Mouse (Mus musculus) ovary, adult 18-20 months (tissue): ENCODE data around the gene Ptgfrn.

Source experiments
- DNase-seq: peaks from one replicate; pipeline ENCODE4 v3.0.0; 2022; ENCODE audit warnings: low spot score, mixed read lengths

Ptgfrn gene

GRCm38 (mm10) chr3:101078344-101078743 lies 31.7 kb downstream of the Ptgfrn start:
- DNase-seq, result no peak

GRCm38 (mm10) chr3:101077710-101078100 lies 32.4 kb downstream of the Ptgfrn start:
- DNase-seq, result no peak

GRCm38 (mm10) chr3:101076966-101077709 lies 32.9 kb downstream of the Ptgfrn start:
- DNase-seq, result no peak

GRCm38 (mm10) chr3:101075866-101076265 lies 34.2 kb downstream of the Ptgfrn start:
- peak; percentile 34 for DNase-seq

GRCm38 (mm10) chr3:101073384-101073783 lies 36.7 kb downstream of the Ptgfrn start:
- no peak for DNase-seq

- no peak for DNase-seq
These were observed 37.4 kb downstream of the Ptgfrn start for GRCm38 (mm10) chr3:101072506-101073215.

- DNase-seq, result no peak
These were observed 38.5 kb downstream of the Ptgfrn start for GRCm38 (mm10) chr3:101071576-101071975.

GRCm38 (mm10) chr3:101070796-101071235 lies 39.3 kb downstream of the Ptgfrn start:
- no peak for DNase-seq

GRCm38 (mm10) chr3:101070230-101070795 lies 39.8 kb downstream of the Ptgfrn start:
- DNase-seq, result peak; percentile 54

GRCm38 (mm10) chr3:101068701-101069100 lies 41.4 kb downstream of the Ptgfrn start:
- DNase-seq, result no peak

GRCm38 (mm10) chr3:101066175-101066574 lies 43.9 kb downstream of the Ptgfrn start:
- no peak for DNase-seq

GRCm38 (mm10) chr3:101061865-101062585 lies 48.1 kb downstream of the Ptgfrn start:
- DNase-seq, result no peak

- no peak for DNase-seq
These were observed 50.9 kb downstream of the Ptgfrn start for GRCm38 (mm10) chr3:101059214-101059613.

GRCm38 (mm10) chr3:101058203-101058602 lies 51.9 kb downstream of the Ptgfrn start:
- DNase-seq, result no peak

GRCm38 (mm10) chr3:101055216-101055615 lies 54.9 kb downstream of the Ptgfrn start:
- DNase-seq, result no peak

GRCm38 (mm10) chr3:101051601-101052000 lies 58.5 kb downstream of the Ptgfrn start:
- no peak for DNase-seq

GRCm38 (mm10) chr3:101049997-101050396 lies 60.1 kb downstream of the Ptgfrn start:
- DNase-seq, result no peak

- DNase-seq, result no peak
These were observed 61.3 kb downstream of the Ptgfrn start for GRCm38 (mm10) chr3:101048781-101049180.

GRCm38 (mm10) chr3:101047586-101048275 lies 62.3 kb downstream of the Ptgfrn start:
- peak; percentile 53 for DNase-seq

GRCm38 (mm10) chr3:101045431-101045830 lies 64.6 kb downstream of the Ptgfrn start:
- DNase-seq, result peak; percentile 20

GRCm38 (mm10) chr3:101044686-101045085 lies 65.4 kb downstream of the Ptgfrn start:
- no peak for DNase-seq

- no peak for DNase-seq
These were observed 68.1 kb downstream of the Ptgfrn start for GRCm38 (mm10) chr3:101041997-101042396.
